Mouse (Mus musculus) activated CD4-positive, CD25-positive, alpha-beta regulatory T cell, adult 4 months (primary cell): ENCODE data around the gene Kcnk5. TPM values are rescaled to one million over a fixed set of nuclear protein-coding genes. Genes with fewer than 3 reads are reported as not detected.

Experiments used
- ATAC-seq: one replicate; pipeline ENCODE4 v1.8.0; 2017
- polyA plus RNA-seq, 2 experiments: library from polyadenylated mRNA; unstranded; fragments of 100-300 nt; shearing (Covaris generic); gene quantifications; one replicate each; pipeline ENCODE4 v1.2.1; 2017

Kcnk5 gene
- polyA plus RNA-seq, 2 experiments from 2014 or later, result 3.6 to 4.4 TPM

- ATAC-seq, result no peak
These were observed 68.2 kb downstream of the Kcnk5 start for GRCm38 (mm10) chr14:20113189-20113961.

- no peak for ATAC-seq
These were observed 69.4 kb downstream of the Kcnk5 start for GRCm38 (mm10) chr14:20112218-20112617.

- no peak for ATAC-seq
These were observed 70.7 kb downstream of the Kcnk5 start for GRCm38 (mm10) chr14:20110945-20111344.

GRCm38 (mm10) chr14:20106271-20106670, 75.3 kb downstream of the Kcnk5 start:
- no peak for ATAC-seq

GRCm38 (mm10) chr14:20103207-20103606, 78.4 kb downstream of the Kcnk5 start:
- ATAC-seq, result no peak

GRCm38 (mm10) chr14:20098061-20098460, 83.5 kb downstream of the Kcnk5 start:
- ATAC-seq, result no peak

- no peak for ATAC-seq
These were observed 86.7 kb downstream of the Kcnk5 start for GRCm38 (mm10) chr14:20094942-20095341.

GRCm38 (mm10) chr14:20093493-20093892, 88.1 kb downstream of the Kcnk5 start:
- ATAC-seq, result no peak

Other genes starting within 250 kb of the Kcnk5 start
- gene Gng2, start 204.2 kb downstream of the Kcnk5 start, polyA plus RNA-seq, result 10 to 100 TPM; 66.2 to 77.1 TPM
- 10 to 100 TPM; 23.7 to 37.7 TPM for gene Saysd1, start 43.3 kb downstream of the Kcnk5 start, polyA plus RNA-seq
- gene Kcnk16, start 87.4 kb upstream of the Kcnk5 start, polyA plus RNA-seq, result not detected
- gene Nudt13, start 112.9 kb upstream of the Kcnk5 start, polyA plus RNA-seq, result 10 to 100 TPM; 16.2 to 17.6 TPM
- gene Ecd, start 166.3 kb upstream of the Kcnk5 start, polyA plus RNA-seq, result 10 to 100 TPM; 59.5 to 69.5 TPM
- 10 to 100 TPM; 38.4 to 66.1 TPM for gene Fam149b, start 166.4 kb upstream of the Kcnk5 start, polyA plus RNA-seq
- 100 to 1,000 TPM; 100 to 140 TPM for gene Dnajc9, start 207.1 kb upstream of the Kcnk5 start, polyA plus RNA-seq
- 100 to 1,000 TPM; 127 to 128 TPM for gene Mrps16, start 211.8 kb upstream of the Kcnk5 start, polyA plus RNA-seq